Mouse (Mus musculus): ENCODE results near the gene Glud1.

DNA sequence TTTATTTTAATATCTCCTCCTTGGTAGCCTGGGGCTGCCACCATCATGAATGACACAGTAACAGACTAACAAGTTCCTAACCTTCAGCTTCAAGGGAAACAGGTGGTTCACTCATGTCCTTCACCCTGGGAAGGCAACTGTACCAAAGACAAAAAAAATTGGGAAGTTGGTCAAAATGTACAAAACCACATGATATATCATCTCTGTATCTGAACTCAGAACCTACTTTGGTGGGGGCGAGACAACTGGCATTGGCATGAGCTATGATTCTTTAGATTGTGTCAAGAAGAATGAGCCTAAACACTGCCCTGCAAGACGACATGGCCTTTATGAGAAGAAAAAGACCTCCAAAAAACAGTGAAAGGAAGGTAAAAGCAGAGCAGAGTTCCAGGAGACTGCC lies 29.7 kb upstream of the Glud1 start:
- TF ChIP-seq CTCF (conservative IDR thresholded peaks at IDR 0.05 in 1 of 2, IDR thresholded peaks at IDR 0.05 in 1 of 2; ENCODE audit: low read depth in 2 of 2, low read length in 2 of 2) (no peak), CHD1 (IDR thresholded peaks at IDR 0.05; ENCODE audit: low read depth, low read length) (no peak), JUN (IDR thresholded peaks at IDR 0.05; ENCODE audit: insufficient read depth, low read depth, low read length) (no peak), MAX (IDR thresholded peaks at IDR 0.05; ENCODE audit: low read length) (no peak), NELFE (IDR thresholded peaks at IDR 0.05; ENCODE audit: low read depth, low read length) (no peak), USF2 (conservative IDR thresholded peaks at IDR 0.05; ENCODE audit: low read depth, low read length) (no peak), SIN3A (IDR thresholded peaks at IDR 0.05; ENCODE audit: low read length) (no peak), POLR2A (IDR thresholded peaks at IDR 0.05; ENCODE audit: low read depth, low read length) (no peak), RCOR1 (conservative IDR thresholded peaks at IDR 0.05; ENCODE audit: low read depth, low read length) (no peak), ZNF384 (IDR thresholded peaks at IDR 0.05; ENCODE audit: low read depth, low read length) (no peak), CHD2 (IDR thresholded peaks at IDR 0.05; ENCODE audit: low read length) (no peak)
